Mouse (Mus musculus) megakaryocyte, embryonic 14.5 days (primary cell): ENCODE data around the gene Efr3b. TPM values are rescaled to one million over a fixed set of nuclear protein-coding genes. Genes with fewer than 3 reads are reported as not detected.
"Not testable (repeated sequence)": the region's sequence is repeated elsewhere in the genome, so short reads cannot be mapped to it uniquely, and the experiment has no call there.

Experiments
- H3K27me3 ChIP-seq: replicated peaks from 2 replicates; pipeline ENCODE3; 2012; ENCODE audit warnings: inconsistent platforms
- H3K36me3 ChIP-seq: replicated peaks from 2 replicates; pipeline ENCODE3; 2012; ENCODE audit warnings: low read length, inconsistent platforms, mixed read lengths
- H3K4me1 ChIP-seq: 2 replicates; pipeline ENCODE4 v1.6.1; 2012; ENCODE audit warnings: inconsistent platforms
- H3K4me3 ChIP-seq: replicated peaks from 2 replicates; pipeline ENCODE3; 2012; ENCODE audit warnings: moderate library complexity, mild to moderate bottlenecking, inconsistent platforms
- H3K9me3 ChIP-seq: 2 replicates; pipeline ENCODE4 v1.6.1; 2012; ENCODE audit warnings: inconsistent platforms
- FLI1 ChIP-seq: IDR thresholded peaks from 2 replicates; pipeline ENCODE4 v1.6.1; 2012; ENCODE audit warnings: low read length, inconsistent platforms, mixed read lengths
- GATA1 ChIP-seq: IDR thresholded peaks from 3 replicates; pipeline ENCODE4 v1.6.1; 2012; ENCODE audit warnings: mixed read lengths, low read length, inconsistent platforms, borderline replicate concordance
- polyA plus RNA-seq: library from polyadenylated mRNA; stranded (reverse); fragments of >175 nt; gene quantifications from 2 replicates; pipeline ENCODE4 v1.2.3, GENCODE M21; 2012; ENCODE audit warnings: low replicate concordance; ENCODE audit not compliant: insufficient read depth

The Efr3b gene
- polyA plus RNA-seq, 1 experiment, result 0.08 TPM

- Histone ChIP-seq H3K9me3 (0 out of 2 replicates have a peak, but pooled peaks cover 4% of the 10 kb centered on the region), H3K4me3 (peak overlapping the region; percentile 93), H3K4me1 (peaks cover 18% of the 10 kb centered on the region), H3K27me3 (peaks cover 36% of the 10 kb centered on the region), H3K36me3 (no peaks in the 10 kb centered on the region)
- TF ChIP-seq FLI1, result no peak
- no peak for TF ChIP-seq GATA1
Observed at GRCm38 (mm10) chr12:3960553-3960952, 78.2 kb downstream of the Efr3b start.

- Histone ChIP-seq H3K36me3 (no peaks in the 10 kb centered on the region), H3K4me3 (peak overlapping the region; percentile 93), H3K9me3 (0 out of 2 replicates have a peak, but pooled peaks cover 4% of the 10 kb centered on the region), H3K27me3 (peaks cover 38% of the 10 kb centered on the region), H3K4me1 (peaks cover 18% of the 10 kb centered on the region)
- TF ChIP-seq GATA1, result no peak
- TF ChIP-seq FLI1, result no peak
Observed at GRCm38 (mm10) chr12:3959791-3960543, 78.7 kb downstream of the Efr3b start.

GRCm38 (mm10) chr12:3956351-3956750 is 82.4 kb downstream of the Efr3b start:
- TF ChIP-seq FLI1 (no peak), GATA1 (no peak)
- H3K4me1 ChIP-seq, result peaks cover 14% of the 10 kb centered on the region
- no peaks in the 10 kb centered on the region for H3K36me3 ChIP-seq
- H3K4me3 ChIP-seq, result no peak overlapping the region
- H3K9me3 ChIP-seq, result 0 out of 2 replicates have a peak, but pooled peaks cover 4% of the 10 kb centered on the region
- H3K27me3 ChIP-seq, result peaks cover 39% of the 10 kb centered on the region

- no peak for TF ChIP-seq FLI1
- TF ChIP-seq GATA1, result no peak
Observed at GRCm38 (mm10) chr12:3955371-3955770, 83.3 kb downstream of the Efr3b start.

GRCm38 (mm10) chr12:3954651-3955050 is 84.1 kb downstream of the Efr3b start, which contains the start of gene Pomc:
TSS of gene Pomc (plus strand) at chr12:3954951.
- H3K4me1 ChIP-seq, result peaks cover 2% of the 10 kb centered on the region
- TF ChIP-seq GATA1 (no peak), FLI1 (no peak)
- no peak within 1 kb of the TSS for H3K4me3 ChIP-seq
- H3K27me3 ChIP-seq, result peaks cover 34% of the 10 kb centered on the region
- no peaks in the 10 kb centered on the region for H3K36me3 ChIP-seq
- H3K9me3 ChIP-seq, result 0 out of 2 replicates have a peak, but pooled peaks cover 2% of the 10 kb centered on the region

More at GRCm38 (mm10) chr12:3955371-3955770, 83.3 kb downstream of the Efr3b start:
- no peaks in the 10 kb centered on the region for H3K36me3 ChIP-seq
- H3K4me1 ChIP-seq, result peaks cover 9% of the 10 kb centered on the region
- H3K27me3 ChIP-seq, result peaks cover 39% of the 10 kb centered on the region
- 0 out of 2 replicates have a peak, but pooled peaks cover 4% of the 10 kb centered on the region for H3K9me3 ChIP-seq
- no peak overlapping the region for H3K4me3 ChIP-seq

- H3K9me3 ChIP-seq, result no peaks in the 10 kb centered on the region
- no peak overlapping the region for H3K4me3 ChIP-seq
- TF ChIP-seq FLI1 (no peak), GATA1 (no peak)
- peaks cover 24% of the 10 kb centered on the region for H3K27me3 ChIP-seq
- no peaks in the 10 kb centered on the region for H3K36me3 ChIP-seq
- H3K4me1 ChIP-seq, result no peaks in the 10 kb centered on the region
Observed at GRCm38 (mm10) chr12:3947503-3947902, 91.2 kb downstream of the Efr3b start.

- peaks cover 34% of the 10 kb centered on the region for H3K27me3 ChIP-seq
- H3K4me3 ChIP-seq, result no peak overlapping the region
- H3K9me3 ChIP-seq, result no peaks in the 10 kb centered on the region
- no peak for TF ChIP-seq GATA1
- no peak for TF ChIP-seq FLI1
- H3K36me3 ChIP-seq, result no peaks in the 10 kb centered on the region
- H3K4me1 ChIP-seq, result no peaks in the 10 kb centered on the region
Observed at GRCm38 (mm10) chr12:3944454-3945073, 94.2 kb downstream of the Efr3b start.

GRCm38 (mm10) chr12:3942026-3942425 is 96.7 kb downstream of the Efr3b start:
- no peaks in the 10 kb centered on the region for H3K9me3 ChIP-seq
- no peak overlapping the region for H3K4me3 ChIP-seq
- peaks cover 27% of the 10 kb centered on the region for H3K27me3 ChIP-seq
- H3K36me3 ChIP-seq, result no peaks in the 10 kb centered on the region
- H3K4me1 ChIP-seq, result no peaks in the 10 kb centered on the region
- TF ChIP-seq GATA1 (no peak), FLI1 (no peak)

- not testable (repeated sequence) for H3K36me3 ChIP-seq, H3K4me3 ChIP-seq, H3K9me3 ChIP-seq, H3K4me1 ChIP-seq
- peaks cover 24% of the 10 kb centered on the region for H3K27me3 ChIP-seq
Observed at GRCm38 (mm10) chr12:3930090-3930865, 108.4 kb downstream of the Efr3b start.
